Mouse (Mus musculus): ENCODE results near the gene Mars. TPM values are rescaled to one million over a fixed set of nuclear protein-coding genes. Genes with fewer than 3 reads are reported as not detected.
A peak's percentile ranks its signal among the peaks of the same experiment; 100 is the strongest.

Gene Mars
- polyA plus RNA-seq, 1 experiment from 2014 or later: 108 TPM

DNA sequence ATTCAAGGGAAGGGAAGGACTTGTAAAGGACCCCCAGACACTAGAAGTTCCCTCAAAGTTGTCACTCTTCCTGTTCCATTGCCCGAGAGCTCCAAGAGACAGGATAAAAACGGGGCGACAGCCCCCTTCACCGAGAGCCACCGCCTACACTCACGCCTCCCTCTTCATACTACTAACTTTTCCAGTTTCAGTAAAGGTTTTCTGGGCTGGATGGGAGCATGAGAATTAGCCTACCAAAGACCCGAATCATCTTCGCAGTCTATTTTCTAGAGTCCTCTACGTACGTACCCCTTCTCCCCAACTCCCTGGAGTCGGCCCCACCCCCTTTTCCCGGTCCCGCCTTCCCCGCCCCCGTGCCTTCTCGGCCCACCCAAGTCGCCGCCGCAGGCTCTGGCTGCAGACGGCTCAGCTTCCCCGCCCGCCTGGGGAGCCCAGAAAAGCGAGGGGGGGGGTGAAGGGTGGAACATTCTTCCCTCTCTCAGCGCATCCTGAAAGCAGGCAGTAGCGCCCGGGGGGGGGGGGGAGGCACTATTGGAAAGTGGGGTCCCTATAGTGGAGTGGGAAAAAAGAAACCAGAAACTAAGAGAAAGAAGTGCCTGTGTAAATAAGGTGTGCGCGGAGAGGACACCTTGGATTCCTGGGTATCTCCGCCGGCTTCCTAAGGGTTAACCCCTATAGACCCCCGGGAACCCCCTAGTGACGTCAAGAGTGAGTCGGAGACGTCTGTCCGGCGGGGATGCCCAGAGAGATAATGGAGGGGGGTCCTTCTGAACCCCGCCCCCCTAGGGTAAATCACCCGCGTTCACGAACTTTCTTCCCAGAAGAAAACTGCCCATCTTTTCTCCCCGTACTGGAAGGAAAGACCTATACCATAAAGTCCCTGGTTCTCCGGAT lies 28.3 kb upstream of the Mars start:
- no peaks in the 10 kb centered on the region; the same call in 1 of the 2 replicates for H3K27me3 ChIP-seq (replicated peaks; ENCODE audit: control insufficient read depth, insufficient read depth, low read length)
- peak overlapping the region; percentile 63 for H3K9ac ChIP-seq (ENCODE audit: low read depth, low read length)
- no peaks in the 10 kb centered on the region for H3K9me3 ChIP-seq (ENCODE audit: control insufficient read depth, low read length)
- peak overlapping the region; percentile 61 for H3K4me3 ChIP-seq (ENCODE audit: low read depth, low read length)
- WGBS: under 1% methylated on average over 36 of the region's 42 CpGs
- DNase-seq (ENCODE audit: low spot score) (peak; percentile 92), ATAC-seq (ENCODE audit: low read depth) (peak; percentile 54)
- no peaks in the 10 kb centered on the region for H3K4me1 ChIP-seq (ENCODE audit: control insufficient read depth, insufficient read depth, low read length)
- peak overlapping the region; percentile 98 for H3K27ac ChIP-seq (replicated peaks; ENCODE audit: low read depth, low read length)
- H3K4me2 ChIP-seq (ENCODE audit: low read depth, low read length): peak overlapping the region; percentile 87
- peaks cover 29% of the 10 kb centered on the region for H3K36me3 ChIP-seq (ENCODE audit: control insufficient read depth, insufficient read depth, low read length)

DNA sequence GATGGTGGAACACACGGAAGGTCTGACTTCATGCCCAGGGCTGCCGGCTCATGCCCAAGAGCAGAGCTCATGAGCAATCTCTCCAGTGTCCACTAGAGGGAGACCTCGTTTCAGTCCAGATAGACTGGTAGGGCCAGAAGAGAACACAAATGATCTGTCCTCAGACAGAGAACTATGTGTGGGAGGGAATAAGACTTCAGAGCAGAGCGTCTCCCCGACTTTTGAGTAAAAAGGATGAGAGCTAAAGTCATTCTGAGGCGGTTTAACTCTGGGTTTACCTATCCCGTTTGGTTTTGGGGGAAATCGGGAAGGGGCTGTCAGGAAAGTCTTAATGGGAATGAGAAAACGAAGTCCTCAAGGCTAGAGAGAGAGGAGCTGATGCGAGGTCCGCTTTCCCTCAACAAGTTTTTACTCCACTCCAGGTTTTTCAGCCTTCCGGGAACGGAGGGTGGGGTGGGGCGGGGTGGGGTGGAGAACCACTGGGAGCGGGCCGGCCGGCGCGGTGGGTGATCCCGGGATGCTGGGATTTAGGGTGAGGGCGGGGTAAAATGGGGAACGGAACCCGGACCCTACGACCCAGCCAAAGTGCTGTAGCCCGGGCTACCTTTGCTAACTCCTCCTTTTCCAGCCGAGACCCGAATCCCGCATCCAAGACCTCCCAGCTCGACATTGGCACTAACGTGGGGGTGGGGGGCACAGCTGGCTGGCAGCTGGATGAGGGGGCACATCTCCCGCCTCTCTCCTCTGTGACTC lies 27.5 kb upstream of the Mars start:
- 0% methylated on average over 24 of the region's 31 CpGs for WGBS
- ATAC-seq (ENCODE audit: low read depth): peak; percentile 78
- H3K4me3 ChIP-seq (ENCODE audit: low read depth, low read length): peak overlapping the region; percentile 61

DNA sequence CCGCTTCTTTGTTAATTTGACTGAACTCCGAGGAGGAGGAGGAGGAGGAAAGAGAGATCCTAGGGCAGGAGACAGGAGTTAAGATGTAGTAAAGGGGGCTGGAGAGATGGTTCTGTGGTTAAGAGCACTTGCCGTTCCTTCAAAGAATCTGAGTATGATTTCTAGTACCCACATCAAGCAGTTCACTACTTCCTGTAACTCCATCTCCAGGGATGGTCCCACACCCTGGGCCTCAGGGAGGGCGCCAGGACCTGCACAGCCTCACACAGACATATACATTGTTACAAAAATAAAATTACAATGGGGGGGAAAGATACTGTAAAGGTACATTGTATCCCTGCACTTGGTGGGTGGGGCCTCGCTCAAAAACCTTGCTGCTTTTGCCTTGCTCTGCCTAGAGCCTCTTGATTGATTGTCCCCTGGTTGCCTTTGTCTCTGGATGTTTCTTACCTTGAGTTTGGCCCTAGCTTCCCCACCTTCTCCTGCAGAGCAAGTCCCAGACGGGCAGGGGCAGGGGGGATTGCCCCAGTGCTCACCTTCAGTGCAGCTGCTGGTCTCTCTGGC lies 26.0 kb upstream of the Mars start:
- DNase-seq (ENCODE audit: low spot score): no peak
- Histone ChIP-seq H3K4me3 (ENCODE audit: low read depth, low read length) (no peak overlapping the region), H3K9ac (ENCODE audit: low read depth, low read length) (no peak overlapping the region), H3K27ac (replicated peaks; ENCODE audit: low read depth, low read length) (no peak overlapping the region), H3K4me1 (ENCODE audit: control insufficient read depth, insufficient read depth, low read length) (no peaks in the 10 kb centered on the region), H3K36me3 (ENCODE audit: control insufficient read depth, insufficient read depth, low read length) (peaks cover 50% of the 10 kb centered on the region), H3K9me3 (ENCODE audit: control insufficient read depth, low read length) (no peaks in the 10 kb centered on the region), H3K27me3 (replicated peaks; ENCODE audit: control insufficient read depth, insufficient read depth, low read length) (no peaks in the 10 kb centered on the region; the same call in 1 of the 2 replicates), H3K4me2 (ENCODE audit: low read depth, low read length) (no peak overlapping the region)
- ATAC-seq (ENCODE audit: low read depth): no peak
- WGBS: 76% methylated on average over 6 of the region's 6 CpGs

More for the DNA sequence above, 27.5 kb upstream of the Mars start:
- peak overlapping the region; percentile 63 for H3K9ac ChIP-seq (ENCODE audit: low read depth, low read length)
- peak overlapping the region; percentile 98 for H3K27ac ChIP-seq (replicated peaks; ENCODE audit: low read depth, low read length)
- peak; percentile 95 for DNase-seq (ENCODE audit: low spot score)
- H3K4me2 ChIP-seq (ENCODE audit: low read depth, low read length): peak overlapping the region; percentile 87
- H3K27me3 ChIP-seq (replicated peaks; ENCODE audit: control insufficient read depth, insufficient read depth, low read length): no peaks in the 10 kb centered on the region; the same call in 1 of the 2 replicates
- H3K4me1 ChIP-seq (ENCODE audit: control insufficient read depth, insufficient read depth, low read length): no peaks in the 10 kb centered on the region
- no peaks in the 10 kb centered on the region for H3K9me3 ChIP-seq (ENCODE audit: control insufficient read depth, low read length)
- peaks cover 36% of the 10 kb centered on the region for H3K36me3 ChIP-seq (ENCODE audit: control insufficient read depth, insufficient read depth, low read length)

DNA sequence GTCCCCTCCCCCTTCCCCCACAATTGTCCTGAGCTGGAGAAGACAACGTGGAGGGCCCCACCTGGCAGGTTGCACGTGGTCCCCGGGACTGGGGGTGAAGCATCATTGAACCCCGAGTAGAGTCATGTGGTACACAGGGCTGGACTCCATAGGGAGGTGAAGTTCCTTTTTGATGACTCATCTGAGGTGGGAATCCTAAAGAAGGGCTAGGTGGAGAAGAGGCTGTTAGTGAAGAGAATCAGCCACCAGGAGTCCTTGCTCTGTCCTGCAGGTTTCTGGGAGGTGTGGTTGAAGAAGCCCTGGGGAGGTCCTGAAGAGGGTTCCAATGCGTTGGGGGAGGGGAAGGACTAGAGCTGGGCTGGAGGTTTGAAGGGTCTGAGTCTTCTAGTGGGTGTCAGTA lies 25.4 kb upstream of the Mars start:
- Histone ChIP-seq H3K9me3 (ENCODE audit: control insufficient read depth, low read length) (no peaks in the 10 kb centered on the region), H3K27ac (replicated peaks; ENCODE audit: low read depth, low read length) (no peak overlapping the region), H3K4me2 (ENCODE audit: low read depth, low read length) (no peak overlapping the region), H3K4me3 (ENCODE audit: low read depth, low read length) (no peak overlapping the region), H3K36me3 (ENCODE audit: control insufficient read depth, insufficient read depth, low read length) (peaks cover 56% of the 10 kb centered on the region), H3K4me1 (ENCODE audit: control insufficient read depth, insufficient read depth, low read length) (no peaks in the 10 kb centered on the region), H3K27me3 (replicated peaks; ENCODE audit: control insufficient read depth, insufficient read depth, low read length) (no peaks in the 10 kb centered on the region; the same call in 1 of the 2 replicates), H3K9ac (ENCODE audit: low read depth, low read length) (no peak overlapping the region)
- DNase-seq (ENCODE audit: low spot score) (no peak), ATAC-seq (ENCODE audit: low read depth) (no peak)
- 67% methylated on average over 5 of the region's 5 CpGs for WGBS

DNA sequence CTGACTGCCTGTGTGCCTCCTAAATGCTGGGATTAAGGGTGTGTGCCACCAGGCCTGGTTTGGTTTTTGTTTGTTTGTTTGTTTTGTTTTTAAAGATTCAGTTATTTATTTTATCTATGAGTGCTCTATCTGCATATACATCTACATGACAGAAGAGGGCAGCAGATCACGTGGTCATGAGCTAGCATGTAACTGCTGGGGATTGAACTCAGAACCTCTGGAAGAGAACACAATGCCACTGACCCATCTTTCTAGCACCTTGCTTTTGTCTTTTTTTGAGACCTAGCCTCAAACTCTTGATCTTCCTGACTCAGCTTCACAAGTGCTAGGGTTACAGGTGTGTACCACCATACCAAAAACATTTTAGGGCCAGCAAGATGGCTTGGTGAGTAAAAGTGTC lies 23.7 kb upstream of the Mars start:
- Histone ChIP-seq H3K27me3 (replicated peaks; ENCODE audit: control insufficient read depth, insufficient read depth, low read length) (no peaks in the 10 kb centered on the region), H3K36me3 (ENCODE audit: control insufficient read depth, insufficient read depth, low read length) (peaks cover 70% of the 10 kb centered on the region), H3K9ac (ENCODE audit: low read depth, low read length) (no peak overlapping the region), H3K4me3 (ENCODE audit: low read depth, low read length) (no peak overlapping the region), H3K9me3 (ENCODE audit: control insufficient read depth, low read length) (no peaks in the 10 kb centered on the region), H3K4me2 (ENCODE audit: low read depth, low read length) (no peak overlapping the region), H3K4me1 (ENCODE audit: control insufficient read depth, insufficient read depth, low read length) (no peaks in the 10 kb centered on the region), H3K27ac (replicated peaks; ENCODE audit: low read depth, low read length) (no peak overlapping the region)
- WGBS: 75% methylated on average over 1 of the region's 1 CpGs
- ATAC-seq (ENCODE audit: low read depth) (no peak), DNase-seq (ENCODE audit: low spot score) (no peak)

DNA sequence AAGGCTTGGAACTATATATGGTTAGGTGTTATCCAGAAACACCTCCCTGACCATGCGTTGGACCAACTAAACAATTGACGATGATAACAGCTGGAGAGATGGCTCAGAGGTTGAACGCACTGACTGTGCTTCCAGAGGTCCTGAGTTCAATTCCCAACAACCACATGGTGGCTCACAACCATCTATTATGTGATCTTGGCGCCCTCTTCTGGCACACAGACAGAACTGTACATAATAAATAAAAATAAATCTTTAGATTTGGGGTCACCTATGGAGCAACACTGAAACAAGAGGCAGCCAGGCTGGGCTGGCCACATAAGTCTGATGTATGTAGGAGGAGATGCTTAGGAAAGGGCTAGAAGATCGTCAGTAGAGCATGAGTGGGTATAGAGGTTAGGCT lies 21.6 kb upstream of the Mars start:
- DNase-seq (ENCODE audit: low spot score) (no peak), ATAC-seq (ENCODE audit: low read depth) (no peak)
- Histone ChIP-seq H3K4me1 (ENCODE audit: control insufficient read depth, insufficient read depth, low read length) (no peaks in the 10 kb centered on the region), H3K9ac (ENCODE audit: low read depth, low read length) (no peak overlapping the region), H3K27me3 (replicated peaks; ENCODE audit: control insufficient read depth, insufficient read depth, low read length) (peaks cover 9% of the 10 kb centered on the region), H3K4me3 (ENCODE audit: low read depth, low read length) (no peak overlapping the region), H3K9me3 (ENCODE audit: control insufficient read depth, low read length) (no peaks in the 10 kb centered on the region), H3K27ac (replicated peaks; ENCODE audit: low read depth, low read length) (no peak overlapping the region), H3K36me3 (ENCODE audit: control insufficient read depth, insufficient read depth, low read length) (peaks cover 68% of the 10 kb centered on the region), H3K4me2 (ENCODE audit: low read depth, low read length) (no peak overlapping the region)
- WGBS: 67% methylated on average over 5 of the region's 5 CpGs

DNA sequence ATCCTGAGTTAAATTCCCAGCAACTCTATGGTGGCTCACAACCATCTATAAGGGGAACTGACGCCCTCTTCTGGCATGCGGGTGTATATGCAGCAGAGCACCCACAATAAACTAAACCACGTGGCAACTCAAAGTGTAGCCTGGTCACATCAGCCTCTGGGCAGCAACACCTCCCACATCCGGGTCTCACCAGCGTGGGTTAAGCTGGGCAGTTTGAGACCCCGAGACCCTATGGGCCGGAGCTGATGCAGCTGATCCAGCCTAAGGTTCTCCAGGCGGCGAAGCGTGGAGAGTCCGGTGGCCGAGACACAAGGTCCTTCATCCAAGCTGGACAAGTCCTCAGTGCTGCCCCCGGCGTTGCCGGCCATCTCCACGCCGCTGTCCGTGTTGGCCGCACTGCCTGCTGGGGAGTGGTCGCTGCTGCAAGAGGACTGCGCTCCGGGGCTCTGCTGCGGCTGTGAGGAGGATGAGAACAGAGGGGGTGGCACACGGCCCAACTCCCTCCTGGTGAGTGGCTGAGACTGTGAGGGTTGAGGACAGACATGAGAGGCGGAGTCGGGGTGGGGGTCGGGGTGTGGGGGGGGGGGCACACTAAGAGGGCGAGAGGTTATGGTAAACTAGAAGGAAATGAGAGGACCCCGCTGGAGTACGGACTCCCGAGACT lies 20.8 kb upstream of the Mars start:
- H3K9me3 ChIP-seq (ENCODE audit: control insufficient read depth, low read length): no peaks in the 10 kb centered on the region
- peak overlapping the region; percentile 19; the same call in 1 of the 2 replicates for H3K9ac ChIP-seq (ENCODE audit: low read depth, low read length)
- H3K27ac ChIP-seq (replicated peaks; ENCODE audit: low read depth, low read length): no peak overlapping the region
- no peak for ATAC-seq (ENCODE audit: low read depth)
- peaks cover 17% of the 10 kb centered on the region for H3K27me3 ChIP-seq (replicated peaks; ENCODE audit: control insufficient read depth, insufficient read depth, low read length)
- no peak overlapping the region for H3K4me3 ChIP-seq (ENCODE audit: low read depth, low read length)
- H3K36me3 ChIP-seq (ENCODE audit: control insufficient read depth, insufficient read depth, low read length): peaks cover 60% of the 10 kb centered on the region
- no peak overlapping the region; the same call in 1 of the 2 replicates for H3K4me2 ChIP-seq (ENCODE audit: low read depth, low read length)
- DNase-seq (ENCODE audit: low spot score): no peak
- no peaks in the 10 kb centered on the region for H3K4me1 ChIP-seq (ENCODE audit: control insufficient read depth, insufficient read depth, low read length)
- 46% methylated on average over 28 of the region's 31 CpGs for WGBS

DNA sequence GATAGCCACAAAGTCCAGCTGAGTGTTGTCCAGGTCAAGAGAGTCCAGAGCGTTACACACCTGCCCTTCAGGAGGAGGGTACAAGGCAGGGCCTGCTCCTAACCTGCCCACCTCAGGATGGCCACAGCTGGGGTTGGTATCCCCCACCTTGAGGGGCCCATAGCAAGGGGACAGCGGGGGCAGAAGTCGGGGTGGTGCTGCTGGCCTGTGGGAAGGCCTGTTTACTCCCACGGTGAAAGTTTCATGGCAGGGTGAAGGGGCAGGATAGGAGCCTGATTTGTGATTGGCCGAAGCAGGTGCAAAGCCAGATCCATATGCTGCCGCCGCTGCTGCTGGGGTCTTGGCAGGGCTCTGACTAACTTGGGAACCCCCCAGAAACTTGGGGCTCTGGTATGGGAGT lies 18.6 kb upstream of the Mars start:
- Histone ChIP-seq H3K4me1 (ENCODE audit: control insufficient read depth, insufficient read depth, low read length) (0 out of 2 replicates have a peak, but pooled peaks cover 9% of the 10 kb centered on the region), H3K4me2 (ENCODE audit: low read depth, low read length) (no peak overlapping the region), H3K4me3 (ENCODE audit: low read depth, low read length) (no peak overlapping the region), H3K27ac (replicated peaks; ENCODE audit: low read depth, low read length) (no peak overlapping the region), H3K9me3 (ENCODE audit: control insufficient read depth, low read length) (no peaks in the 10 kb centered on the region), H3K36me3 (ENCODE audit: control insufficient read depth, insufficient read depth, low read length) (peaks cover 41% of the 10 kb centered on the region), H3K9ac (ENCODE audit: low read depth, low read length) (no peak overlapping the region), H3K27me3 (replicated peaks; ENCODE audit: control insufficient read depth, insufficient read depth, low read length) (peaks cover 38% of the 10 kb centered on the region)
- ATAC-seq (ENCODE audit: low read depth): no peak
- 75% methylated on average over 7 of the region's 7 CpGs for WGBS
- no peak for DNase-seq (ENCODE audit: low spot score)
